Mouse (Mus musculus): ENCODE measurements around the gene Tsks.

DNA sequence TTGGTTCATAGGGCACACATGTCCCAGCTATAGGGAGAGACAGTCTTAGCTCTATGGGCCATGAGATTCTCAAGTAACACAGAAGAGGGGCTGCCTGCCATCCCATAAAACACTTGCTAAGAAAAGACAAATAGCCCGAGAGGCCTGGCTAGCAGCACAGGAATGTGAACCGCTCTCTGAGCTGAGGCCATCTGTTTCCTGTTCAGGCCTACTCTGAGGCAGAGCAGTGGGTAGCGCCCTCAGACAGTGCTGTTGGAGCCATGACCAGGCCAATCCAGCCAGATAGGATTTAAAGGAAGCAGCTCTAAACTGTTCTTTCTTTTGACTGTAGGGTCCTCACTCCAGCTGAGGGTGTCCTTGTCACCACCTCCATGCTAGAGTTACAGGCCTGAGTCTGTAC lies 61.5 kb downstream of the Tsks start:
- TF ChIP-seq CTCF (IDR thresholded peaks at IDR 0.05; ENCODE audit: insufficient read depth, low read depth, low read length) = no peak
- TF ChIP-seq POLR2A (IDR thresholded peaks at IDR 0.05; ENCODE audit: insufficient read depth, low read depth, low read length) = no peak
